Mouse (Mus musculus): Measurements from ENCODE around the gene Adad2. TPM values are rescaled to one million over a fixed set of nuclear protein-coding genes. Genes with fewer than 3 reads are reported as not detected.

Gene Adad2
- total RNA-seq, 4 experiments from 2014 or later: not detected

DNA sequence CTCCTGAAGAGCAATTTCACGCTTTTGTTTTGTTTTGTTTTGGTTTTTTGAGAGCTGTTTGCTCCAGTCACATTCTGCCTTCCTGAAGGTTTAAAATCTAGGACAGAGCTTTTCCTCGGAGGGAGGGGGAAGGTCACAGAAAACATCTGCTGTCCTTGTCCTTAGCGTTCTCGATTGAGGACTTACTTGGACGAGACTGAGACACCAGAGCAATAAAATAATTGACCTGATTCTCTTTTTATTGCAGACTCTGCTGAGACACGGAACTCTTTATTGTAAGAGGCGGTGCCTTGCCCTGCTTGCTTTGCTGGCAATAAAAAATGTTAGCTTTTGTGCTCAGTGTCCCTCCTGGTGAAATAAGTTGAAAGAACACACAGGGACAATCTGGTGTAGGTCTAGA lies 27.3 kb downstream of the Adad2 start:
- no peak for DNase-seq (ENCODE audit: low spot score in 2 of 2)

- no peak for DNase-seq (ENCODE audit: low spot score in 2 of 2)
Measured at GRCm38 (mm10) chr8:119641058-119641457, 28.5 kb downstream of the Adad2 start.

GRCm38 (mm10) chr8:119642960-119643359 lies 30.4 kb downstream of the Adad2 start:
- no peak for DNase-seq (ENCODE audit: low spot score in 2 of 2)

DNA sequence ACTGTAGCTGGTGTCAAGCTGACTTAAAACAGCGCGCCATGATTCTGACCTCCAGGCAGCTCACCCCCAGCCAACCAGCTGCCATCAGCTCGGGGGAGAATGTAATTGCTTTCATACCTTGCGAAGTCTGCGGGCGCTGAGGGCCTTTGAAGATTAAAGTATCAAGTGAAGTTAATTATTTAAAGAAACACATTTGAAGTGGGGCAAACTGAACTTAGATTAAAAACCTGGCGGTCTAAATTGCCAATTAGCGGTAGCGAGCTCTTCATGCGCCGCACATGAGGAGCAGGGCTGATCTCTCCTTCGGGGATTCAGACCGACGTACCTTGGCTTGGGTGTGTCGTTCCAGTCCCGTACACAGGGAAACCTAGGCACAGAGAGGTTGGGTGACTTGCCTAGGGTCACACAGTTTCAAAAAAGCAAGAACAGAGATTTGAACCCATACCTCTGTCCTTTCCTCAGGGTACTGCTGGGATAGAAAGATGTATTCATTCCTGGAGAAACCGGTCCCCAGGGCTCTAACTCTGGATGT lies 31.9 kb downstream of the Adad2 start:
- no peak for DNase-seq (ENCODE audit: low spot score in 2 of 2)

DNA sequence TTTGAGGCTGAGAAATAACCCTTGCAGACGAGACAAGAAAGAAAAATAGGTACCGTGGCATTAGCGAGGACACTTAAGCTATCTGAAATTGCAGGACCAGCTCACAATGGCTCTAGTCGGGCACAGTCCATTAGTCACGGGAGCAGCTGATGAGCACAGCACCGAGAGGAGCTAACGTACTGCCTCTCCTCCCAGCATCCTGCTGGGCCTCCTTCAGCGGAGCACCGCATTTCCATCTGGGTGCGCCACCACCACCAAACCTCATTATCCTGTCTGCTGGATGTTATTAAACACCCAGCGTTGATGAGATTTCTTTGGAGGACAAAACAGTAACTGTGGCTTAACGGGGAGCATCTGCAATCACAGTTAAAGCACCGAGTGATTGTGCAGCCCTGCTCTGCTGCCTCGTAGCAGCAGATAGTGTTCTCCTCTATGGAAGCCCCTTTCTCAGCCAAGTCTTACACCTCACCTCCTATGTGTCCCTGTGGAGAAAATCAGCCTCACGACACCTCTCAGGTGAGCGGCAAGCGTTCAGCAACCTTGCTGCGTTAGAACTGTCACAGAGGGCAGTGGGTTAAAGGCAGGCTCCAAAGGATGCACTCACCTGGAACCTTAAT lies 32.5 kb downstream of the Adad2 start:
- no peak for DNase-seq (ENCODE audit: low spot score in 2 of 2)

GRCm38 (mm10) chr8:119646197-119646596 lies 33.6 kb downstream of the Adad2 start:
- no peak for DNase-seq (ENCODE audit: low spot score in 2 of 2)

GRCm38 (mm10) chr8:119646846-119647245 lies 34.3 kb downstream of the Adad2 start:
- no peak for DNase-seq (ENCODE audit: low spot score in 2 of 2)

- no peak for DNase-seq (ENCODE audit: low spot score in 2 of 2)
Measured at GRCm38 (mm10) chr8:119651324-119651723, 38.8 kb downstream of the Adad2 start.

DNA sequence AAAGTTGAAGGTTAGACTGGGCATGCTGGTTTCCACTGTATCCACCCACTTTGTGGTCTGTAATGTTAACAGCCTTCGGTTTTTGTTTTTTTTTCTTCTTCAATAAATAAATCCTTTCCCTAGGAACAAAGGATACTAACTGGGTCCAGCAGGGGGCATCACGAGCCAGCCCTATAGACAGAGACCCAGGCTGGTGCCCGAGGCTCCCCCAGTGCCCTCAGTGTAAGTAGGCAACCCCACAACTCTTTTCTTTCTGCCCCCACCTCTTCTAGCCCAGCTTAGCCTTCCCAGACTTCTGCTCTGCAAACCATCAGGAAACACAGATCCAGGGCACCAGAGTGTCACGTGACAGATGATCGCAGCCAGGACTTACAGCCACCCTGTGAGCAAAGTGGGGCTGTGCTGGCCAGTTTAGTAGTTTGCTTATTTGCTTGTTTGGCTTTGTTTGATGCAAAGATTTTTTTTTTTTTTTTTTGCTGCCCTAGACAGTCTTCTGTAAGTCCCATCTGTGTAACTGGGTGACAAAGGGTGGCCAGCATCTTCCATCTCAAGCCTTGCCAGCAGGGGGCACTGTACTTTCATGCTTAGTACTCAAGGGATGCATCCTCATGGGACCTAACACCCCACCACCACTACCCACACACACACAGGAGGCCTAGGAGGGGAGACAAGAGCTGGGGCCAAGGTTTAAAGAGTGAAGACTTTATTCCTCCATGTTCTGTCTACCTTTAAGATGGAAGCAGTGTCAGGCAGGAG lies 44.3 kb downstream of the Adad2 start:
- peak; percentile 44 to 55 for DNase-seq (ENCODE audit: low spot score in 2 of 2)

GRCm38 (mm10) chr8:119661081-119661480 lies 48.5 kb downstream of the Adad2 start:
- DNase-seq (ENCODE audit: low spot score in 2 of 2): peak; percentile 55 to 74

DNA sequence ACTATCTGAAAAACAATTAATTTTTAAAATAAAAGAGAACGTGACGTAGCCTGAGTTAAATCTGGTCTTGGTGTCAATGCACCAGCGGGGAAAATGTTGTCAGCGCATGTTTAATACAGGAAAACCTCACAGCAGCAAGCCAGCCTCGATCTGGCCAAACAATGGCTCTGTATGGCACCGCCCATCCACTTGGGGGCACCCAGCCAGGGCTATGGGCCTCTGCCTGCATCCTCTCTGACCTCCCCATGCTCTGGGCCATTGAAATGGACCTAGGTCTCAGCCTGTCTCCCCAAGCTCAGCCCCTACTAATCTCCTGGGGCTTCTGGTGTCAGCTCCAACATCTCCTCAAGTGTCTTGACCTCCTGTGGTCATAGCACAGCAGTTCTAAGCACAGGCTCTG lies 49.3 kb downstream of the Adad2 start:
- DNase-seq (ENCODE audit: low spot score in 2 of 2): no peak

GRCm38 (mm10) chr8:119663440-119663839 lies 50.9 kb downstream of the Adad2 start:
- no peak for DNase-seq (ENCODE audit: low spot score in 2 of 2)

GRCm38 (mm10) chr8:119665270-119665669 lies 52.7 kb downstream of the Adad2 start:
- DNase-seq (ENCODE audit: low spot score in 2 of 2): peak in 1 of 2 experiments; percentile 34

Other genes starting within 250 kb of the Adad2 start
- gene Mlycd, start 217.9 kb upstream of the Adad2 start, total RNA-seq (2022): 100 to 1,000 TPM in 1 of 4 experiments, 10 to 100 TPM in 3; 83.6 to 123 (median 95.6) TPM
- 10 to 100 TPM in 2 of 4 experiments, 1 to 10 TPM in 2; 5.9 to 19.9 (median 10.1) TPM for gene Osgin1, start 178.6 kb upstream of the Adad2 start, total RNA-seq (2022)
- under 1 TPM in 1 of 4 experiments, not detected in 3; 0.22 TPM for gene Necab2, start 166.0 kb upstream of the Adad2 start, total RNA-seq (2022)
- not detected for gene Slc38a8, start 111.0 kb upstream of the Adad2 start, total RNA-seq (2022)
- gene Mbtps1, start 54.0 kb upstream of the Adad2 start, total RNA-seq (2022): 10 to 100 TPM; 18.1 to 24.4 (median 22.5) TPM
- 10 to 100 TPM; 16.1 to 21.1 (median 17.4) TPM for gene Hsdl1, start 37.6 kb upstream of the Adad2 start, total RNA-seq (2022)
- not detected for gene Dnaaf1, start 37.5 kb upstream of the Adad2 start, total RNA-seq (2022)
- 1 to 10 TPM; 5.2 to 8.0 (median 6.9) TPM for gene Taf1c, start 7.5 kb upstream of the Adad2 start, total RNA-seq (2022)
- gene Kcng4, start 22.9 kb downstream of the Adad2 start, total RNA-seq (2022): 10 to 100 TPM in 3 of 4 experiments, 1 to 10 TPM in 1; 8.3 to 22.8 (median 16.5) TPM
- gene Wfdc1, start 53.6 kb downstream of the Adad2 start, total RNA-seq (2022): 10 to 100 TPM; 63.4 to 89.3 (median 75.2) TPM
- gene Atp2c2, start 87.3 kb downstream of the Adad2 start, total RNA-seq (2022): not detected
- 1 to 10 TPM; 2.9 to 4.8 (median 3.8) TPM for gene Tldc1, start 165.7 kb downstream of the Adad2 start, total RNA-seq (2022)
- gene Cotl1, start 227.8 kb downstream of the Adad2 start, total RNA-seq (2022): 1 to 10 TPM; 1.8 to 3.7 (median 3.2) TPM
- gene Klhl36, start 249.5 kb downstream of the Adad2 start, total RNA-seq (2022): 1 to 10 TPM in 3 of 4 experiments, under 1 TPM in 1; 0.90 to 2.1 (median 1.6) TPM